In the genomic region with DNA sequence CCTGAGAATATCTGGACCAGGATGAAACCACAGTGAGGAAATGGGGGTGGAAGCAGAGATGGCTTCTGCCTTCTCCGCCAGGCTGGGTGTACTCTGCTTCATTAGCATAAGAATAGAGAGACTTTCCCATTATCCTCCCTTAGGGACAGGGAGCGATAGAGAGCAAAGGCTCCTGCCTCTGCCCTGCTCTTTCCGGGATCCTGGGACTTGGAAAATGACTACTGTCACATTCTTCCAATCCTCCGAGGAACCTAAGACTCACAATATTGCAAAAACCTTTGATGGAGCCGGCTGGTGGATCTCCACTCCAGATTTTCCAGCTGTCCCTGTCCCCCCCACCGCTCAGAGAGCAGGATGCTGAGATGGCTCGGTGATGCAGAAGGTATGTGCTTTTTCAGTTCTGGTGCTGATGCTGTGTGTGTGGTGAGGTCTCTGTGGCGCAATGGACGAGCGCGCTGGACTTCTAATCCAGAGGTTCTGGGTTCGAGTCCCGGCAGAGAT, we compare ENCODE assay signal across 8 mouse cellular contexts. TPM values are rescaled to one million over a fixed set of nuclear protein-coding genes. Genes with fewer than 3 reads are reported as not detected.
DNase-seq lines count a peak whose midpoint lies in the region; ATAC-seq lines count a peak whose summit lies in the region.

No protein-coding gene starts in this region.

- H3K9ac ChIP-seq in neural tube, embryonic 13.5 days: peak overlapping the region; percentile 71

- H3K4me3 ChIP-seq in neural tube, embryonic 13.5 days: peak overlapping the region; percentile 38

- 2% methylated on average over 13 of the region's 13 CpGs for WGBS in neural tube, embryonic 13.5 days

- peak; percentile 96 for ATAC-seq in neural tube, embryonic 13.5 days (ENCODE audit: low read depth)

- H3K27ac ChIP-seq in neural tube, embryonic 13.5 days (replicated peaks): peak overlapping the region; percentile 93

- H3K4me2 ChIP-seq in neural tube, embryonic 13.5 days: peak overlapping the region; percentile 54

- DNase-seq in adrenal gland, adult 2 months: peak; percentile 12
- DNase-seq in adrenal gland, postnatal 36 days: no peak
- DNase-seq in cerebellum, adult 8-10 months: peak; percentile 98
- DNase-seq in forelimb bud, embryonic 11.5 days (ENCODE audit: low read depth, low spot score): peak; percentile 58
- peak; percentile 92 to 93 for DNase-seq in layer of hippocampus, postnatal 36 days
- no peak for DNase-seq in c-Kit-positive CD71-positive TER-119-positive erythroid progenitor cells, embryonic 14.5 days (ENCODE audit: low spot score)
- no peak for DNase-seq in gastrocnemius, postnatal 36 days

- no peaks in the 10 kb centered on the region for H3K36me3 ChIP-seq in neural tube, embryonic 13.5 days

- H3K27me3 ChIP-seq in neural tube, embryonic 13.5 days: no peaks in the 10 kb centered on the region

- no peaks in the 10 kb centered on the region for H3K9me3 ChIP-seq in neural tube, embryonic 13.5 days

- peaks cover 14% of the 10 kb centered on the region for H3K4me1 ChIP-seq in neural tube, embryonic 13.5 days (replicated peaks)

- intact Hi-C loops in gastrocnemius, postnatal 36 days (cut with DNase I): loop anchor here (10.0 kb wide), 1 partner anchor 975 kb away; no protein-coding TSS in a partner anchor

RNA-seq across cellular contexts. Expression of a gene that starts 22.5 kb away (rescaled TPM):
- total RNA-seq in adrenal gland, adult 2 months (2021): 1 to 10 TPM; 3.9 to 6.1 TPM
- polyA plus RNA-seq in adrenal gland, adult 2 months (2012; rRNA removed): 6.8 and 9.3 TPM in 2 replicates
- total RNA-seq in adrenal gland, postnatal 36 days (2021): 1 to 10 TPM; 6.8 to 9.3 TPM
- 100 to 1,000 TPM; 366 to 384 TPM for total RNA-seq in layer of hippocampus, postnatal 36 days (2021)
- 48.3 and 53.6 TPM in 2 replicates for polyA plus RNA-seq in neural tube, embryonic 13.5 days (2015; fragmentation: Nextera tagmentation; extraction: Ambion mirVana)
- total RNA-seq in gastrocnemius, postnatal 36 days (2021): 1 to 10 TPM; 8.7 to 8.9 TPM

RNA-seq across cellular contexts. Expression of a gene that starts 39.3 kb away (rescaled TPM):
- total RNA-seq in adrenal gland, adult 2 months (2021): under 1 TPM; 0.55 to 0.78 TPM
- polyA plus RNA-seq in adrenal gland, adult 2 months (2012; rRNA removed): 0.15 and 0.20 TPM in 2 replicates
- 1 to 10 TPM in 1 of 2 experiments, under 1 TPM in 1; 0.53 to 2.1 TPM for total RNA-seq in adrenal gland, postnatal 36 days (2021)
- 1 to 10 TPM; 2.9 to 3.7 TPM for total RNA-seq in layer of hippocampus, postnatal 36 days (2021)
- polyA plus RNA-seq in neural tube, embryonic 13.5 days (2015; fragmentation: Nextera tagmentation; extraction: Ambion mirVana): 1.4 and 2.3 TPM in 2 replicates
- total RNA-seq in gastrocnemius, postnatal 36 days (2021): under 1 TPM in 1 of 2 experiments, not detected in 1; 0.47 TPM

RNA-seq across cellular contexts. Expression of a gene that starts 56.4 kb away (rescaled TPM):
- total RNA-seq in adrenal gland, adult 2 months (2021): 1 to 10 TPM; 1.1 to 2.0 TPM
- polyA plus RNA-seq in adrenal gland, adult 2 months (2012; rRNA removed): 2.1 and 4.5 TPM in 2 replicates
- 1 to 10 TPM; 1.6 to 2.8 TPM for total RNA-seq in adrenal gland, postnatal 36 days (2021)
- 10 to 100 TPM; 73.7 to 76.2 TPM for total RNA-seq in layer of hippocampus, postnatal 36 days (2021)
- 15.4 and 17.1 TPM in 2 replicates for polyA plus RNA-seq in neural tube, embryonic 13.5 days (2015; fragmentation: Nextera tagmentation; extraction: Ambion mirVana)
- 1 to 10 TPM; 2.2 to 2.9 TPM for total RNA-seq in gastrocnemius, postnatal 36 days (2021)

Comparison
In these comparisons a context has a peak if more than half of its experiments do, and no peak if none do; other contexts are left out.
1. DNase-seq: peak in adrenal gland, adult 2 months (single experiment), cerebellum, adult 8-10 months (single experiment), forelimb bud, embryonic 11.5 days (single experiment) and layer of hippocampus, postnatal 36 days (2 of 2); none in adrenal gland, postnatal 36 days (0 of 2), c-Kit-positive CD71-positive TER-119-positive erythroid progenitor cells, embryonic 14.5 days (single experiment) and gastrocnemius, postnatal 36 days (0 of 2).
2. RNA of a gene that starts 22.5 kb away (total RNA-seq): 366 to 384 TPM in layer of hippocampus, postnatal 36 days; 6.8 to 9.3 TPM in adrenal gland, postnatal 36 days, 8.7 to 8.9 TPM in gastrocnemius, postnatal 36 days and 3.9 to 6.1 TPM in adrenal gland, adult 2 months; every median in the first group is over 10 times any median in the second.
3. RNA of a gene that starts 56.4 kb away (total RNA-seq): 73.7 to 76.2 TPM in layer of hippocampus, postnatal 36 days; 2.2 to 2.9 TPM in gastrocnemius, postnatal 36 days, 1.6 to 2.8 TPM in adrenal gland, postnatal 36 days and 1.1 to 2.0 TPM in adrenal gland, adult 2 months; every median in the first group is over 10 times any median in the second.